Mouse (Mus musculus) urinary bladder, postnatal 36 days (tissue): ENCODE results near the gene Amacr.
A peak's percentile ranks its signal among the peaks of the same experiment; 100 is the strongest.

Source experiments
- DNase-seq, 2 experiments: peaks; one replicate each; pipeline ENCODE4 v3.0.0; 2022; ENCODE audit warnings: low spot score in 2 of 2, mixed read lengths in 1 of 2

Gene Amacr

GRCm38 (mm10) chr15:10990411-10990810 is 8.9 kb downstream of the Amacr start:
- DNase-seq, result no peak

- DNase-seq, result no peak
Measured at GRCm38 (mm10) chr15:10991566-10991965, 10.0 kb downstream of the Amacr start.

- no peak for DNase-seq
Measured at GRCm38 (mm10) chr15:10999832-11000231, 18.3 kb downstream of the Amacr start.

GRCm38 (mm10) chr15:11000421-11000820 is 18.9 kb downstream of the Amacr start, which contains the start of gene Slc45a2:
Slc45a2 (plus strand) TSS chr15:11000721.
- no peak for DNase-seq

GRCm38 (mm10) chr15:11003791-11004190 is 22.2 kb downstream of the Amacr start:
- DNase-seq, result no peak

GRCm38 (mm10) chr15:11004646-11005045 is 23.1 kb downstream of the Amacr start:
- DNase-seq, result no peak

GRCm38 (mm10) chr15:11008756-11009155 is 27.2 kb downstream of the Amacr start:
- DNase-seq, result no peak

GRCm38 (mm10) chr15:11010976-11011548 is 29.5 kb downstream of the Amacr start:
- peak; percentile 10 to 36 for DNase-seq

GRCm38 (mm10) chr15:11014931-11015330 is 33.4 kb downstream of the Amacr start:
- no peak for DNase-seq

- DNase-seq, result no peak
Measured at GRCm38 (mm10) chr15:11026801-11027561, 45.4 kb downstream of the Amacr start.

- no peak for DNase-seq
Measured at GRCm38 (mm10) chr15:11030188-11030587, 48.6 kb downstream of the Amacr start.

- DNase-seq, result no peak
Measured at GRCm38 (mm10) chr15:11035947-11036474, 54.5 kb downstream of the Amacr start.

- peak in 1 of 2 experiments; percentile 6 for DNase-seq
Measured at GRCm38 (mm10) chr15:11036535-11037375, 55.2 kb downstream of the Amacr start.

GRCm38 (mm10) chr15:11037376-11037695 is 55.8 kb downstream of the Amacr start:
- DNase-seq, result peak in 1 of 2 experiments; percentile 2

- DNase-seq, result no peak
Measured at GRCm38 (mm10) chr15:11037711-11038110, 56.2 kb downstream of the Amacr start, which contains the start of gene Rxfp3. Rxfp3 (minus strand) TSS chr15:11037991.

GRCm38 (mm10) chr15:11038476-11038875 is 56.9 kb downstream of the Amacr start:
- DNase-seq, result peak; percentile 12 to 17

GRCm38 (mm10) chr15:11040067-11040466 is 58.5 kb downstream of the Amacr start:
- DNase-seq, result no peak

- DNase-seq, result no peak
Measured at GRCm38 (mm10) chr15:11041229-11041628, 59.7 kb downstream of the Amacr start.

GRCm38 (mm10) chr15:11042828-11043227 is 61.3 kb downstream of the Amacr start:
- DNase-seq, result no peak
